ENCODE assay signal across 28 mouse cellular contexts in the genomic region with DNA sequence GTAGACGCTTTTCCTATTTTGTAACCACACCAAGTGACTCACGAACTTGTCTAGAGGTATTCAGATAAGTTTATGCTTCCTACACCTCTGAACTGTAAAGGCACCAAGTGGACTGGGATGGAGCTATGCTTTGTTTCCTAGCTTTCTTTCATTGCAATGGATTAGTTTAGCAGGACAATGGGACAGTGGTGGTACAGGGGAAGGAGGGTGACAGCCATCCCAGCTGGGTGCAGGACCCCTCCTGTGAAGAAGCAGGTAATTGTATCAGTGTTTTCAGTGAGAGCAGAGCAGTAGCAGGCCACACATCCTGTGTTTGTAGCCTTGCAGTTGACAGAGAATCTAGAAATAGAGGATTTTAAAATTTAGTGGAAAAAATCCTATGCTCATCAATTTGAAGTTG.
"Had no signal": no experiment of that assay in that cellular context is flagged by ENCODE, and none has a peak within 500 bp of the region (broad histone marks: within the 10 kb centered on the region; RNA-seq: fewer than 3 reads in every experiment).

No protein-coding gene starts in this region.

- H3K9ac ChIP-seq: heart, embryonic 13.5 days; heart, embryonic 15.5 days; hindbrain, embryonic 13.5 days; hindbrain, embryonic 15.5 days; kidney, embryonic 15.5 days; limb, embryonic 12.5 days; liver, embryonic 13.5 days; liver, embryonic 15.5 days had no signal

- H3K9me3 ChIP-seq: heart, embryonic 13.5 days; heart, embryonic 15.5 days; hindbrain, embryonic 13.5 days; hindbrain, embryonic 15.5 days; kidney, embryonic 15.5 days; limb, embryonic 12.5 days; liver, embryonic 13.5 days; liver, embryonic 15.5 days had no signal

- H3K27ac ChIP-seq: heart, adult 2 months; heart, embryonic 13.5 days; heart, embryonic 15.5 days; hindbrain, embryonic 13.5 days; hindbrain, embryonic 15.5 days; hindbrain, postnatal 0 days; kidney, embryonic 15.5 days; kidney, postnatal 0 days; layer of hippocampus, adult 2 months; limb, embryonic 12.5 days; liver, embryonic 13.5 days; liver, embryonic 15.5 days had no signal

- H3K4me1 ChIP-seq: liver, embryonic 13.5 days; liver, embryonic 15.5 days had no signal

- H3K4me2 ChIP-seq: heart, embryonic 11.5 days; heart, embryonic 13.5 days; heart, embryonic 15.5 days; hindbrain, embryonic 13.5 days; hindbrain, embryonic 15.5 days; kidney, embryonic 15.5 days; limb, embryonic 12.5 days; liver, embryonic 11.5 days; liver, embryonic 13.5 days; liver, embryonic 15.5 days had no signal

- H3K4me3 ChIP-seq: heart, adult 2 months; heart, embryonic 13.5 days; heart, embryonic 15.5 days; hindbrain, embryonic 13.5 days; hindbrain, embryonic 15.5 days; kidney, embryonic 15.5 days; layer of hippocampus, adult 2 months; limb, embryonic 12.5 days; liver, embryonic 13.5 days; liver, embryonic 15.5 days had no signal

- DNase-seq: gastrocnemius, postnatal 14 days; gastrocnemius, postnatal 36 days; heart, adult 2 months; heart, postnatal 14 days; heart, postnatal 36 days; kidney, adult 11 months; kidney, adult 2 months; kidney, adult 9 months; kidney, postnatal 14 days; kidney, postnatal 36 days; layer of hippocampus, adult 9-11 months; layer of hippocampus, postnatal 36 days; left cerebral cortex, postnatal 4 days; liver; liver, embryonic 13.5 days had no signal

- H3K36me3 ChIP-seq: heart, embryonic 13.5 days; heart, embryonic 15.5 days; hindbrain, embryonic 13.5 days; hindbrain, embryonic 15.5 days; kidney, embryonic 15.5 days; limb, embryonic 12.5 days; liver, embryonic 13.5 days; liver, embryonic 15.5 days had no signal

- ATAC-seq: hindbrain, postnatal 0 days; intestine, embryonic 16.5 days had no signal

- H3K27me3 ChIP-seq: heart, embryonic 13.5 days; heart, embryonic 15.5 days; kidney, embryonic 15.5 days; limb, embryonic 12.5 days had no signal
